Mouse (Mus musculus): ENCODE results near the gene Sertad1.

The Sertad1 gene

GRCm38 (mm10) chr7:27486770-27487697, at the start of gene Sertad1:
Gene Sertad1 (plus strand): TSS chr7:27486910.
- peak; percentile 97 for DNase-seq

- no peak for DNase-seq
Measured at GRCm38 (mm10) chr7:27437544-27437943, 49.2 kb upstream of the Sertad1 start.

- no peak for DNase-seq
Measured at GRCm38 (mm10) chr7:27440014-27440413, 46.7 kb upstream of the Sertad1 start.

DNA sequence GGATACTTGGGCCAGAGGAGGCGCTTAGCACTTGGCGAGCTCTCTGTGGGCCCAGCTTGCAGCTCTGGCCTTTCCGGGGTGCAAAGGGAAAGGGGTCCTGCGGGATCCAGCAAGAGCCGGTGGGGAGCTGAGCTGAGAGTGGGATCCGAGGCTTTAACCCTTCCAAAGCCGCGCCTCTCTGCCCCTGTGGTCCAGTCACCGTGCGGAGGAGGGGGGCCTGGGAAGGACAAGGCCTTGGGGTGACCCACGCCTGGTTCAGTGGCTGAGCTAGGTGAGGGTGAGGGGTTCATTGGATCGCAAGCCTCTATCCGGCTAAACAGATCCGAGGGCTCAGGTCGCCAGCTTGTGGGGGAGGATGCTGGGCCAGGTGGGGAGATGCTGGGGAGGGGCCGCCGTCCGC, 40.7 kb upstream of the Sertad1 start:
- DNase-seq = peak; percentile 35

GRCm38 (mm10) chr7:27446521-27447418, 39.9 kb upstream of the Sertad1 start:
- DNase-seq = peak; percentile 78

GRCm38 (mm10) chr7:27447419-27448286, 39.1 kb upstream of the Sertad1 start, which contains the start of the genes Sptbn4 and Blvrb:
Gene Sptbn4 (minus strand): TSS chr7:27447686.
Gene Blvrb (plus strand): TSS chr7:27447978.
- DNase-seq = peak; percentile 93

GRCm38 (mm10) chr7:27448421-27449206, 38.1 kb upstream of the Sertad1 start:
- peak; percentile 46 for DNase-seq

DNA sequence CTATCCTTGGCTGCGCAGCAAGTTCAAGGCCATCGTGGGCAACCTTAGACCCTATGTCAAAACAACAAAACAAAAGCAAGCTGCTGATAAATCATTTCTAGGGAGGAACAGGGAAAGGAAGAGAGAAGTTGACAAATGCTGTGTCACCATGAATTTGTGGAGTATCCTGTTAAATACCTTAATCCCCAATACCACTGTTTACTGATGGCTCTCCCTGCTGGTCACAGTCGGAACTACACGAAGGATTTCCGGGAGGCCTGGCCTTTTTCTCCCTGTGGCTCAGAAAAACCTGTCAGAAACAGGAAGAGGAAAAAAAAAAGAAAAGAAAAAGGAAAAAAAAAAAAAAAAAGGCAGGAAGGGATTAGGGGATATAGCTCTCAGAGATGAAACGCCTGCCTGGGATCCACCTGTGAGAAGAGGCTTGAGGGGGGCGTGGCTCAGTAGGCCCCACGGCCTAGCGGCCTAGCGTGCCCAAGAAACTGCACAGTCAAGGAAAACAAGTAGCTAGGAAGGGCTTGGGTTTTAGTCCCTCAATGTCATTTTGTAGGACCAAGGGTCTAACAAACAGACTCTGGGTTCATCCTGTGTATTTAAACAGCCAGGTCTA, 37.4 kb upstream of the Sertad1 start:
- DNase-seq = peak; percentile 71

GRCm38 (mm10) chr7:27451359-27451758, 35.4 kb upstream of the Sertad1 start:
- DNase-seq = no peak

GRCm38 (mm10) chr7:27452206-27452770, 34.4 kb upstream of the Sertad1 start:
- DNase-seq = no peak

DNA sequence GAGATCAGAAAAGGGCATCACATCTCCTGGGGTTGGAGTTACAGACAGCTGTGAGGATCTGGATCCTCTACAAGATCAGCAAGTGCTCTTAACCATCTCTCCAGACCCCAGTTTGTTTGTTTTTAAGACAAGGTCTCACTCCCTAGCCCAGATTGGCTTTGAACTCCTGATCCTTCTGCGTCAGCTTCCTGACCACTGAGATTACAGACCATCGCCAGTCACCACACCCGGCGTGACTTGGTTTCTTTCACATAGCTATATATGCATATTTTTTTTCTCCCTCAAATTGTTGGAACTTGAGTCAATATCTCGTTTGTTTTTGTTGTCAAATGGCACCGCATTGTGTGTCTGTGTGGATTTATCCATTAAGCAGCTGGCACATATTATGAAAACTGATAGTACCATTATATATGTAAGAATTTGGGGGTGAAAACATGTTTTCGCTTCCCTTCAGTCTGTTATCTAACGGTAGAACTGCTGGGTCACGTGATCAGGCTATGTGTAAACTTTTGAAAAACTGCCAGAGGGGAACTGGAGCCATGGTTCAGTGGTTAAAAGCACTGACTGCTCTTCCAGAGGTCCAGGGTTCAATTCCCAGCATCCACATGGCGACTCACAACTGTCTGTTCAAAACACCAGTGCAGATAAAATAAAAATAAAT, 32.1 kb upstream of the Sertad1 start:
- DNase-seq = no peak

DNA sequence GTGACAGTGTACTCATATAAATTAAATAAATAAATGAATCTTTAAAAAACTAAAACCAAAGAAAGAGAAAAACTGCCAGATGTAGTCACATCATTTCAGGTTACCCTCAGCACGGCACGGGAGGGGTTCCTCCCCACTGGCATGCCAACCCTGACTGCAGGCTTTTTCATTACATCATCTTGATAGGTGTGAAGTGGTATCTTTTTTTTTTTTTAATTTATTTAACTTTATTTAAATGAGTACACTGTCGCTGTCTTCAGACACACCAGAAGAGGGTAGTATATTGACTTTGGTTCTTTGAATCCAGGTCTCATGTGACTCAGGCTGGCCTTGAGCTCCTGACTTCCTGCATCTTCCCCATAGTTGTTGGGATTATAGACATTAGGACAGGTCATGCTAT, 31.4 kb upstream of the Sertad1 start:
- no peak for DNase-seq

- no peak for DNase-seq
Measured at GRCm38 (mm10) chr7:27458614-27459013, 28.1 kb upstream of the Sertad1 start.

DNA sequence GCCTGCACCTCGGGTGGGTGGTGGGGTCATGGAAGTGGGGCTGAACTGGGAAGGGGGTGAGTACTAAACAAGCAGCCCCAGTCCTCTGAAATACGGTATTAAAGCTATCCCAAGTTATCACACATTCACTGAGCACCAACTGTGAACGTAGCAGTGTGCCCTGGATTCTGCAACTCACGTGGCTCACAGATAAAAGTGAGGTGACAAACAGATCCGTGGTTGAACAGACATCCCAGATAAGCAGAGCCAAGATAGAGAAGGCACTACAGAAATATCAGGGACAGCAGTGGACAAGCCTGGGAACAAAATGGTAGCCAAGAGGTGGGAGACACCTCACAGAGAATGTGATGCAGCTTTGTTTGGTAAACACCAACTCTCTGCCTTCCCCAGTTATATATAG, 27.1 kb upstream of the Sertad1 start:
- DNase-seq = no peak

DNA sequence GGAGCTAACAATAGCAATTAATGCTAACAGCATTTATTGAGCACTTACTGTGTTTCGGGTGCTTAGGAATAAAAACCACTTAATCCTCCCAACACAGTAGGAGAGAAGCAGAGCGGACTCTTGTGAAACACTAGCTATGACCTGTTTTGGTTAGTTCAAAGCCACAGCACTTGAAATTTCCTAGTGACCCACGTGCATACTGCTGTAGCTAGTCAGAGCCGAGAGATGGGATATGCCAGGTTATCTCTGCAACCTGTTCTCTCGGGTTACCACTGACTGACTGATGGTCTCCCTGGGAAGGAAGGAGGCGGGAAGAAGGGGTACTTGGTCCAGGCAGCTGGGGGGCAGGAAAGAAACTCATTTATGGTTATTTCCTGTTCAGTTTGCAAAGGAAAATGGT, 26.2 kb upstream of the Sertad1 start:
- no peak for DNase-seq

GRCm38 (mm10) chr7:27467648-27468047, 19.1 kb upstream of the Sertad1 start:
- DNase-seq = no peak

DNA sequence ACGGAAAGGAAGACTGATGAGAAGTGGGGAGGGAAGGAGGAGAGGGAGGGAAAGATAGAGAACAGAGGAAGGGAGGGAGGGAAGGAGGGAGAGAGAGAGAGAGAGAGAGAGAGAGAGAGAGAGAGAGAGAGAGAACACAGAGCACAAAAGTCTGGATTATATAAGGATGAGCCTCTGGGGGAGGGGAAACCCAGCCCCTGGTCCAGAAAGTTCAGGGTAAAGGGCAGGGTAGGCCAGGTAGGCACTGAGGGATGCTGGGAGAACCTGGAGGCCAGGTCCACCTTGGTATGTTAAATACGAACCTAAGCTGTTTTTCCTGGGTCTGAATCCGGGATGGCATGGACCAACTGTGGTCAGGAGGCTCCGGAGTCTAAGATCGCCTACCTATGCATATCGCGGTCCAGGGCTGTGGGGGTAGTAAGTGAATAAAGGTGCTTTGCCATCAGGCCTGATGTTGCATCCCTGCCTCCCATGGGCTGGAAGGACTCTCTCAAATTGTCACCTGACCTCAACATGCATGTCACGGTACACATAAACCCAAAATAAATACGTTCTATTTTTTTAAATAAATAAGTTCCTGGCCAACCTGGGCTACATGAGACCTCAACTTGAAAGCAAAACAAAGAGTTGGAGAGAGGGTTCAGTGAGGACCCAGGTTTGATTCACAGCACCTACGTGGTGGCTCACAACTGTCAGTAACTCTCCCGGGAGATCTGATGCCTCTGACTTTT, 15.2 kb upstream of the Sertad1 start:
- DNase-seq = no peak

DNA sequence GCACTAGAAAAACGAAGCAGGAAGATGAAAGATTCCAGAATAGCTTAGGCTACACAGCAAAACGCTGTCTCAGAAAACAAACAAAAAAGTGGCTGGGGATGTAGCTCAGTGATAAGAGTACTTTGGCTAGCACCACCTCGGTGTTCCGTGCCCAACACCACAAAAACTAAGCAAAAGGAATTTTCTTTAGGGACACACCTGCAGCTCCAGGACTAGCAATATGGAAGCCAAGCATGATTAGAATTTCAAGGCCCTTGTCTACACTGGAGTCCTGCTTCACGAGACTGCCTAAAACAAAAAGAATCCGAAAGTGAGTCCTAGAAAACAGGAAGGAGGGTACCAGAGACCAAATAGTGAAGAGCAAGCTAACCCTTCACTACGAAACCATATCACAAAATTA, 14.1 kb upstream of the Sertad1 start:
- DNase-seq = no peak

DNA sequence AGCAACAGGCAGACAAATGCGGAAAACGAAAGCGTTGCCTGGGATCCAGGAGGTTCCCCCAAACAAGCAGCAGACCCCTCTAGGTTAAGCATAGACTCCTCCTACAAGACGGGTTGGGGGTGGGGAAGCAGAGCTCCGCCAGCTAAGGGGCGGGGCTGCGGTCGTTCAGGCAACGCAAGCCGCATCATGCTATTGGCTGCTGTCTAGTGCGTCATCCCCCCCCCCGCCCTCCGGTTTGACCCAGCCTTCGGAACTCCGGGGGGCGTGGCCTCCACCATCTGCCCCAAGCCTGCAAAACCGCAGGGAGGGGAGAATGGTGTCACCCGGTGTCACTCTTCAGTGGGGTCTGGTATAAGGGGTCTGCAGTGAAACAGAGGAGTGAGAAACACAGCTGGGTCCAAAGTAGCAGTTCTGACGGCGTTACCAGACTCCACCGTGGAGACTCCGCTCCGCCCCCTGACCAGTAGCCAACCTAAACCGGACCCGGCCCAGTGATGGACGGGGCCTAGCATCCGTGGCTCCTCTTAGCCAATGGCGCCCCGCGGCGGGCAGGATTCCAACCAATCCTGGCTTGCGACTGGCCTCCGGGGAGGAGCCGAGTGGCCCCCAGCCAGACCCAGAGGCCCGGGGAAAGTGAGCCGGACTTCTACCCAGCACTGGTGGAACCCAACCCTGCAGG, 13.4 kb upstream of the Sertad1 start, which contains the start of gene Sertad3:
Gene Sertad3, plus strand, starts transcription at position 613 of the 679 bp plus-strand sequence.
- DNase-seq = peak; percentile 99
